Comparison of ENCODE assay signal across 8 mouse cellular contexts in the genomic region with DNA sequence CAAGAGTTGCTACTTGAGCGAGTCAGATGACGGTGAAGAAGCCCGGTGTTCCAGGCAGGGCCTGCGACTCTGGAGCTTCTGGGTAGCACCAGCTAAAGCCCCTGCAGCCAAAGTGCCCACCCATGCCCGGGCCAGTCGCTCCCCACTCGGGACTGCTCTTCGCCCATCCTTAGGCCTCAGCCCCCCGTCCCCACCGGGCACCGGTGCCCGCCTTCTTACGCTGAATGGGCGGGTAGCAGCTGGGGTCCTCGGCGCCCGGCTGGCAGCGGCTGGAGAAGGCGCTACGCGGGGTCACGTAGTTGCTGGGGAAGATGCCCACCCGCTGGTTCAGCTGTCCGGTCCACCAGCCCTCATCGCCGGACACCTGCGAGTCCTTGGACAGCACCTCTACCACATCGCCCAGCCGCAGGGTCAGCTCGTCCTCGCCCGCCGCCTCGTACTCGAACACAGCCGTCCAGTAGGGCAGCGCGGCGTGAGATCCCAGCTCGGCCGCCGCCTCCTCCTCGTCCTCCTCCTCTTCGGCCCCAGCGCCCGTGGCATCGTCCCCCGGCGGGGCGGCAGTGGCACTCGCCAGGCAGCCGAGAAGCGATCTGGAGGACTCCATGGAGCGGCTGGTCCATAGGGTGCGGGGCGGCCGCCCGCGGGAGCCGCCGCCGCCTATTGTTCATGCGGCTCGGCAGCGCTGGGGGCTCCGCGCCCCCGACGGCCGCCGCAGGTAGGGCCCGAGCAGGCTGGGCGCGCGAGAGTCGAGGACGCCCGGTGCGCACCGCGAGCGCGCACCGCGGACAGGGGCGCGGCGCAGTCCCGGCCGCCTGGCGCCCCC. TPM values are rescaled to one million over a fixed set of nuclear protein-coding genes. Genes with fewer than 3 reads are reported as not detected.
A peak's percentile ranks its signal among the peaks of the same experiment; 100 is the strongest.
DNase-seq lines count a peak whose midpoint lies in the region; ATAC-seq and TF ChIP-seq lines count a peak whose summit lies in the region.

No protein-coding gene starts in this region.

- peak overlapping the region; percentile 78 for H3K4me3 ChIP-seq in embryonic facial prominence, embryonic 10.5 days
- peak overlapping the region; percentile 64 for H3K4me3 ChIP-seq in hindbrain, embryonic 11.5 days (ENCODE audit: low read depth, low read length)
- peak overlapping the region; percentile 58 for H3K4me3 ChIP-seq in limb, embryonic 14.5 days (replicated peaks; ENCODE audit: low read length)
- peak overlapping the region; percentile 80 for H3K4me3 ChIP-seq in midbrain, embryonic 16.5 days (ENCODE audit: low read depth, low read length)
- H3K4me3 ChIP-seq in testis, adult 2 months (ENCODE audit: control insufficient read depth, low read depth, low read length): peak overlapping the region; percentile 79

- under 1% methylated on average over 91 of the region's 91 CpGs for WGBS in embryonic facial prominence, embryonic 10.5 days
- WGBS in hindbrain, embryonic 11.5 days: under 1% methylated on average over 61 of the region's 91 CpGs
- WGBS in limb, embryonic 14.5 days: 1% methylated on average over 47 of the region's 91 CpGs
- WGBS in midbrain, embryonic 16.5 days: under 1% methylated on average over 61 of the region's 91 CpGs

- peaks cover 52% of the 10 kb centered on the region for H3K27me3 ChIP-seq in embryonic facial prominence, embryonic 10.5 days (replicated peaks; ENCODE audit: low read depth, poor library complexity, severe bottlenecking)
- peaks cover 10% of the 10 kb centered on the region; the same call in 1 of the 2 replicates for H3K27me3 ChIP-seq in hindbrain, embryonic 11.5 days (ENCODE audit: control insufficient read depth, insufficient read depth, low read length)
- peaks cover 20% of the 10 kb centered on the region for H3K27me3 ChIP-seq in limb, embryonic 14.5 days (ENCODE audit: control insufficient read depth, insufficient read depth, low read length)
- H3K27me3 ChIP-seq in midbrain, embryonic 16.5 days (ENCODE audit: control insufficient read depth, insufficient read depth, low read depth, low read length): no peaks in the 10 kb centered on the region
- no peaks in the 10 kb centered on the region for H3K27me3 ChIP-seq in testis, adult 2 months (ENCODE audit: control insufficient read depth, insufficient read depth, low read length)

- peak overlapping the region; percentile 78 for H3K9ac ChIP-seq in hindbrain, embryonic 11.5 days (ENCODE audit: low read depth, low read length)
- H3K9ac ChIP-seq in limb, embryonic 14.5 days (ENCODE audit: low read depth, low read length, severe bottlenecking): peak overlapping the region; percentile 55
- peak overlapping the region; percentile 95 for H3K9ac ChIP-seq in midbrain, embryonic 16.5 days (ENCODE audit: low read depth, low read length)

- peaks cover 22% of the 10 kb centered on the region for H3K4me1 ChIP-seq in embryonic facial prominence, embryonic 10.5 days
- peaks cover 3% of the 10 kb centered on the region; the same call in 1 of the 2 replicates for H3K4me1 ChIP-seq in hindbrain, embryonic 11.5 days (replicated peaks; ENCODE audit: control insufficient read depth, insufficient read depth, low read length)
- peaks cover 4% of the 10 kb centered on the region; the same call in 1 of the 2 replicates for H3K4me1 ChIP-seq in limb, embryonic 14.5 days (ENCODE audit: control insufficient read depth, insufficient read depth, low read length)
- peaks cover 21% of the 10 kb centered on the region for H3K4me1 ChIP-seq in midbrain, embryonic 16.5 days (ENCODE audit: control insufficient read depth, insufficient read depth, low read length)
- H3K4me1 ChIP-seq in testis, adult 2 months (ENCODE audit: control insufficient read depth, insufficient read depth, low read length): peaks cover 4% of the 10 kb centered on the region; the same call in 1 of the 2 replicates

- no peaks in the 10 kb centered on the region for H3K36me3 ChIP-seq in embryonic facial prominence, embryonic 10.5 days (replicated peaks)
- no peaks in the 10 kb centered on the region for H3K36me3 ChIP-seq in hindbrain, embryonic 11.5 days (ENCODE audit: control insufficient read depth, insufficient read depth, low read length)
- no peaks in the 10 kb centered on the region for H3K36me3 ChIP-seq in limb, embryonic 14.5 days (ENCODE audit: control insufficient read depth, insufficient read depth, low read length)
- no peaks in the 10 kb centered on the region for H3K36me3 ChIP-seq in midbrain, embryonic 16.5 days (ENCODE audit: control insufficient read depth, insufficient read depth, low read length)
- H3K36me3 ChIP-seq in testis, adult 2 months (ENCODE audit: control insufficient read depth, insufficient read depth, low read length): no peaks in the 10 kb centered on the region

- no peak for TF ChIP-seq POLR2A in limb, embryonic 14.5 days (IDR thresholded peaks at IDR 0.05; ENCODE audit: borderline replicate concordance, extremely low read depth, insufficient read depth, insufficient read length)
- no peak for TF ChIP-seq POLR2A in testis, adult 2 months (IDR thresholded peaks at IDR 0.05; ENCODE audit: control insufficient read depth, low read depth, low read length)

- H3K4me2 ChIP-seq in hindbrain, embryonic 11.5 days (replicated peaks; ENCODE audit: low read depth, low read length): peak overlapping the region; percentile 77
- peak overlapping the region; percentile 93 for H3K4me2 ChIP-seq in limb, embryonic 14.5 days (replicated peaks; ENCODE audit: low read depth, low read length, severe bottlenecking)
- peak overlapping the region; percentile 62 for H3K4me2 ChIP-seq in midbrain, embryonic 16.5 days (ENCODE audit: low read length)

- ATAC-seq in hindbrain, embryonic 11.5 days (ENCODE audit: low FRiP score): peak; percentile 79
- no peak for ATAC-seq in limb, embryonic 14.5 days (ENCODE audit: low FRiP score, low read depth)
- peak; percentile 52 for ATAC-seq in midbrain, embryonic 16.5 days

- DNase-seq in embryo, embryonic 10 days (ENCODE audit: low spot score): peak; percentile 41
- DNase-seq in embryo, embryonic 10.5 days (ENCODE audit: low spot score): no peak
- peak; percentile 27 to 47 for DNase-seq in adrenal gland, adult 18-20 months (ENCODE audit: low spot score in 2 of 2)
- peak; percentile 44 for DNase-seq in embryonic facial prominence, embryonic 10.5 days (ENCODE audit: low spot score)
- no peak for DNase-seq in hindbrain, embryonic 11.5 days (ENCODE audit: low spot score)
- DNase-seq in limb, embryonic 14.5 days (ENCODE audit: low spot score): no peak

- peak overlapping the region; percentile 80 for H3K27ac ChIP-seq in embryonic facial prominence, embryonic 10.5 days (replicated peaks)
- H3K27ac ChIP-seq in hindbrain, embryonic 11.5 days (ENCODE audit: low read depth, low read length): peak overlapping the region; percentile 4; the same call in 1 of the 2 replicates
- H3K27ac ChIP-seq in limb, embryonic 14.5 days (replicated peaks; ENCODE audit: low read depth, low read length): no peak overlapping the region
- H3K27ac ChIP-seq in midbrain, embryonic 16.5 days (ENCODE audit: low read length): peak overlapping the region; percentile 66
- no peak overlapping the region for H3K27ac ChIP-seq in testis, adult 2 months (ENCODE audit: control insufficient read depth, insufficient read depth, low read depth, low read length)

- no peak for TF ChIP-seq CTCF in testis, adult 2 months (IDR thresholded peaks at IDR 0.05; ENCODE audit: control insufficient read depth, insufficient read depth, insufficient replicate concordance, low read depth, low read length)

- H3K9me3 ChIP-seq in embryonic facial prominence, embryonic 10.5 days: no peaks in the 10 kb centered on the region
- no peaks in the 10 kb centered on the region for H3K9me3 ChIP-seq in hindbrain, embryonic 11.5 days (ENCODE audit: control insufficient read depth, low read length)
- H3K9me3 ChIP-seq in limb, embryonic 14.5 days (ENCODE audit: control insufficient read depth, low read length): no peaks in the 10 kb centered on the region
- H3K9me3 ChIP-seq in midbrain, embryonic 16.5 days (replicated peaks; ENCODE audit: control insufficient read depth, low read length, poor library complexity, severe bottlenecking): no peaks in the 10 kb centered on the region

RNA-seq across cellular contexts. Expression of a gene that starts 0.5 kb away (rescaled TPM):
- 1 to 10 TPM in 1 of 2 experiments, under 1 TPM in 1; 0.89 to 2.8 TPM for total RNA-seq in adrenal gland, adult 18-20 months (2021)
- 0.96 and 1.5 TPM in 2 replicates for polyA plus RNA-seq in embryonic facial prominence, embryonic 10.5 days (2016; fragmentation: Nextera tagmentation; extraction: Ambion mirVana)
- 2.5 and 3.4 TPM in 2 replicates for polyA plus RNA-seq in hindbrain, embryonic 11.5 days (2014; fragmentation: Nextera tagmentation; extraction: Ambion mirVana)
- polyA plus RNA-seq in limb, embryonic 14.5 days (2012; rRNA removed): 0.83 and 0.87 TPM in 2 replicates
- 1.5 and 1.6 TPM in 2 replicates for polyA plus RNA-seq in limb, embryonic 14.5 days (2014; fragmentation: Nextera tagmentation; extraction: Ambion mirVana)
- polyA plus RNA-seq in midbrain, embryonic 16.5 days (2015; fragmentation: Nextera tagmentation; extraction: Ambion mirVana): 8.4 and 10.9 TPM in 2 replicates
- 3.2 and 3.3 TPM in 2 replicates for polyA plus RNA-seq in testis, adult 2 months (2012; rRNA removed)

Comparison
In these comparisons a context has a peak if more than half of its experiments do, and no peak if none do; other contexts are left out.
1. DNase-seq: peak in embryo, embryonic 10 days (single experiment), adrenal gland, adult 18-20 months (2 of 2) and embryonic facial prominence, embryonic 10.5 days (single experiment); none in embryo, embryonic 10.5 days (single experiment), hindbrain, embryonic 11.5 days (single experiment) and limb, embryonic 14.5 days (single experiment).
2. H3K27ac ChIP-seq: peak in embryonic facial prominence, embryonic 10.5 days (single experiment), hindbrain, embryonic 11.5 days (single experiment) and midbrain, embryonic 16.5 days (single experiment); none in limb, embryonic 14.5 days (single experiment) and testis, adult 2 months (single experiment).
3. Peak in every context shown above with its lines, with median percentiles within 50 percentile points of each other: H3K4me3 ChIP-seq, H3K4me2 ChIP-seq and H3K9ac ChIP-seq.